Mouse (Mus musculus): Measurements from ENCODE around the gene Hspa2.

DNA sequence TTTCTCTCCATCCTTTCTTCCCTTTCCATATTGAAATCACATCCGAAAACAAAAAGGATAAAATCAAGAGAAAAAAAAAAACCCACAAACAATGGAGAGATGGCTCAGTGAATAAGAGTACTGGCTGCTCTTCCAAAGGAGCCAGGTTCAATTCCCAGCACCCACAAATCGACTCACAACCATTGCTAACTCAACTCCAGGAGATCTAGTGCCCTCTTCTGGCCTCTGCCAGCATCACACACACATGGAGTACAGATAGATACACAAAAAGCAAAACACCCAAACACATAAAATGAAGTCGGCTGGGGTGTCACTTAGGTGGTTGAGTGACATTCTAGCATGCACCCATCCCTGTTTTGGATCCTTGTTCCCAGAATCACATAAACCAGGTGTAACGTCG lies 14.4 kb downstream of the Hspa2 start:
- TF ChIP-seq CTCF (IDR thresholded peaks at IDR 0.05; ENCODE audit: control insufficient read depth, insufficient read depth, low read length) (no peak), POLR2A (IDR thresholded peaks at IDR 0.05; ENCODE audit: borderline replicate concordance, control insufficient read depth, low read depth, low read length) (no peak)
